Mouse (Mus musculus) G1E (cell line): ENCODE data around the gene Zfp143.

Experiments
- CTCF ChIP-seq: IDR thresholded peaks from 2 replicates; pipeline ENCODE4 v1.5.1; 2012; ENCODE audit warnings: low read depth, low read length, inconsistent platforms, mixed read lengths
- TAL1 ChIP-seq: conservative IDR thresholded peaks from 2 replicates; pipeline ENCODE4 v1.6.1; 2012; ENCODE audit warnings: low read depth, low read length, inconsistent platforms, mixed read lengths

DNA sequence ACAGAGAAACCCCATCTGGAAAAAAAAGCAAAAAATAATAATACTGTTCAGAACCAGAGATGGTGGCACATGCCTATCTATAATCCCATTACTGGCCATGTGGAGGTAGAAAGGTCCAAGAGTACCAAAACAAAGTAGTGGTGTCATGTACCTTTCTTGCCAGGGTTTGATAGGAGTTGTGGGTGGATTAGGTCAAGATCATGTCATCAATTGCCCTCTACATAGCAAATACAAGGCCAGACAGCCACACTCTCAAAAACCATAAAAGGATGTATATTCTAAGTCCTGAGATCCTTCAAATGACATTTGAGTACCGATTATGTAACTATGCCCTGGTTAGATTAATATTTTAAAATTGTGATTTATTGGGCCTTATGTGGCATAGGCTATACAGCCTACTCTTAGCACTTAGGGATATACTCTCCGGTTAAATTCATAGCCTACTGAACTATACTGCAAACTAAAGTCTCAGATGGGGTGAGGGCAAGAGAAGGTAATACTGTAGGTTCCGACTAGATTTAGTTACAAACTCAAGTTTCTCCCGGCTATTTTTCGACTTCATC, 830 bp upstream of the Zfp143 start:
- TF ChIP-seq CTCF, result no peak
- TF ChIP-seq TAL1, result no peak
